Mouse (Mus musculus) R1 (cell line): ENCODE data around the gene Hspe1.
A peak's percentile ranks its signal among the peaks of the same experiment; 100 is the strongest.
"Not testable (repeated sequence)": the region's sequence is repeated elsewhere in the genome, so short reads cannot be mapped to it uniquely, and the experiment has no call there.

Source experiments
- DNase-seq: peaks from one replicate; pipeline ENCODE4 v3.0.0-alpha.2; 2018; ENCODE audit warnings: low read depth, low spot score

Hspe1 gene

DNA sequence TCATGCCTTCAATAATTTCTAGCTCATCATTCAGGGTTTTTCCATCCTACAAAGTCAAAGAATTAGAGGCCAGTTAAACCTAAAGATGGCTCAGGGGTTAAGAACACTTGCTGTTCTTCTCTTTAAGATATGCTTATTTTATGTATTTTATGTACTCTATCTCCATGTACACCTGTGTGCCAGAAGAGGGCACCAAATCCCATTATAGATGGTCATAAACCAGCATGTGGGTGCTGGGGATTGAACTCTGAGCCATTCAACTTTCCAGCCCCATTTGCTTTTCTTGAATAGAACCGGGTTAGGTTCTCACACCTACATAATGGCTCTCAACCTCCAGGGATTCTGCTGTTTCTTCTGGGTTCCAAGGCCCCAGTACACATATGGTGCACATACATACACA lies 5.8 kb upstream of the Hspe1 start:
- peak; percentile 77 for DNase-seq

DNA sequence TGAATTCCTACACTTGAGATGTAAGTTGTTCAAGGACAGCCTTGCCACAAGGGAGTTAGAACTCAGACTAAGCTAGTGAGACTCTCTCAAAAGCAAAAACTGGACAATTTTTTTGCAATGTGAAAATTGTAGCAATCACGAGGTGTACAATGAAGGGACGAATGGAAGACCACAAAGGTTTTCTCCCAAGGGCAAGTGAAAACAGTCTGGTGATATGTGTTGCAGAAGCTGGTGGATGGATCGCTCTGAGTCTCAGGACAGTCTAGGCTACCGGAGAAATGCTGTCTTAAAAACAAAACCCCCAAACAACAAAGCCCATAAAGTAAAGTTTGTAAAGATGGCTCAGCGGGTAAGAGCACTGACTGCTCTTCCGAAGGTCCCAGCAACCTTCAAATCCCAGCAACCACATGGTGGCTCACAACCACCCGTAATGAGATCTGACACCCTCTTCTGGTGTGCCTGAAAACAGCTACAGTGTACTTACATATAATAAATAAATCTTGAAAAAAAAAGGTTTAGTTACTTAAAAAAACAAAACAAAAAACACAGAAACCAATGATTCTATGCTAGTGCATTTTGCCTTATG lies 2.1 kb upstream of the Hspe1 start:
- DNase-seq, result no peak

DNA sequence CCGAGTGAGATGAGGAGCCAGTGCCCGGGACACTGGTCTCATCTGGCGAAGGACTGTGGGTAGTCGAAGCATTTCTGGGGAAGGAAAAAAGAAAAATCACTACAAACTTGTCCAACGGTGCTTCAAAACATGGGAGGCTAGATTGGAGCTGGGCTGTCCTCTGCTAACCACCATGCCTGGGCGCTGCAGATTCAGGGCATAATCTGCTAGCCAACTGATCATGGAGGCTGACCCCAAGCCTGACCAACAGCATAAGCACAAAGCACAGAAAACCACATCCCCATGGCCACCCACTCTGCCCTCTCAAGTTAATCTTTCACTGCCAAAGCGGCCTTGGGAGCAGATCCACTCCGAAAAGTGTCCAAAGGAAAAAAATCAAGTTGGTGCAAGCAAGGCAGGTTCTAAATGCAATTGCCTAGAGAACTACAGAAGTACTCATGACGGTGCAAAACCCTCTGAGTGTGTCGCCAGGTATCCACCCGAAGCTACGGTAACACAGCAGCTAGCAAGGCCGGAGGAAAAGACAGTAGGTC lies 998 bp upstream of the Hspe1 start:
- DNase-seq, result no peak

DNA sequence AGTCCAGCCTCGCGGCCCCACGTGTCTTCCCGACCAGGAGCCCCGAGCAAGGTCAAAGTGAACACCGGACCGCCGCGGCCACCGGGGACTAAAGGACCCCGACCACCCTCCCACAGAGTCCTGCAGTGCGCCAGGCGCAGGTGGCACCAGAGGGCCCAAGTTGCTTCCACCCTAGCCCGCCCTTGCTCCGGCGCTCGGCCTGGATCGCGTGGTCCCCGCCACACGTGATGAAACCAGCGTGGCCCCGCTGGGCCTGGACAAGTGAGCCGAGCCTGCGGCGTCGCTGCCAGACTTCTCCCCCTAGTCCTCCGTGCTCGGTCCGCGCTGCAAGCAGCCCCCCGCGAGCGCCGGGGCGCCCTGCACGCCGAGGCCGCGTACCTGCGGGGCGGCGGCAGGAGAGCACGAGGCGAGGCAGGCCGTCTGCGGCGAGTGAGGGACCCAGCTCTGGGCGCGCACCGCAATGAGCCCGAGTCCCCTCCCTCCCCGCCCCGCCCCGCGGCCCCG lies 479 bp upstream of the Hspe1 start:
- DNase-seq, result no peak

DNA sequence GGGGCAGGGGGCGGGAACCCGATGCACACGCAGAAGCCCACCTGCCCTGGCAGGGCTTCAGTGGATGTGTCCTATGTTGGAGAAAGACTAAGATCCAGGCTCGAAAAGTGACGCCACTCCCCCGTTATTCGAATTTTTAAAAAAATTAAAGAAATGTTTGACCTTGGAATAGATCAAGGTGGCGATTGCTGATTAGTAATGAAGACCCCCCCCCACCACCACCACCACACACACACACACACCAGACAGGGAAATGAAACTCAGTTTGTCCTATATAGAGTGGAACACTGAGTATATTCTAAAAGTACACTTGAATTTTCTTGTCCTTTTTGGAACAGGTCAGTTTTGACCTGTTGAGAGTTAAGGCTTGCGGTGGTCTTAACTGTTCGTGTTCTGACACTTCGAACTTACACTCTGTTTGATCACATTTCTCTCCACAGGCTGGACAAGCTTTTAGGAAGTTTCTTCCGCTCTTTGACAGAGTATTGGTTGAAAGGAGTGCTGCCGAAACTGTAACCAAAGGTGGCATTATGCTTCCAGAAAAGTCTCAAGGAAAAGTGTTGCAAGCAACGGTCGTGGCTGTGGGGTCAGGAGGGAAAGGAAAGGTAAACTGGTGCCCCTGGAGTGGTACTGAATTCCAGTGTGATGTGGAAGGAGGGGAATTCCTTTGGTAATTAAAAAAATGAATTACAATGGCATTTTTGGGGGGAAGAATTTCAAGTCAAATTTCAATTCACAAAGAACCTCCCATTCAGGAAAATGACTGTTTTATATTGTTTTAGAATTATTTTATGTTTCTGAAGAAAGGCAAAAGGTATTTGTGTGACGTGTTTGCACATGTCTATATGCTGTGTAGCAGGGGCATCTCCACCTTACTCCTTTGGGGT lies 922 bp downstream of the Hspe1 start:
- no peak for DNase-seq

DNA sequence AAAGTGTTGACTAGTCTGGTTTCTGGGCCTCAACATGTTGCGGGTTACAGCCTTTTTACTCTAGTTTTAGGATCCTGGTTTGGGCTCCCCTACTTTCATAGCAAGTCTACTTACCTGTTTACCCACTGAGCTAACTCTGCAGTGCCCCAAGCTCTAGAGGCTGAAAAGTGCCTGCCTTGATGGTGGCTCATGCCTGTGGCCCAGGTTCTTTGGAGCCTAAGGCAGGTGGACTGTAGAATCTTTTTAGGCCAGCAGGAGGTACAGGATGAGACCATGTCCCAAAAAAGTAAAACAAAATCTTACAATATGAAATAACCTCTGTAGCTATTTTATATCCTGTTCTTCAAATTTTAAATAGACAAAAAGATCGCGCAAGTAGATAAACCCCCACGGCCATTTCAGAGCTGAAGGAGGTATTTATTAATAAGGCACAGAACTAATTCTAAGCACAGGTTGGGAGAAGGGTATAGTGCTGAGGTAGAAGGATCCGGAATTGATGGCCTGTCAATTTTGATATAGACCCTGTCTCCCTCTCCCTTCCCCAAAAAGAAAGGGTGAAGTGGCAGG lies 1.6 kb downstream of the Hspe1 start:
- peak; percentile 47 for DNase-seq

DNA sequence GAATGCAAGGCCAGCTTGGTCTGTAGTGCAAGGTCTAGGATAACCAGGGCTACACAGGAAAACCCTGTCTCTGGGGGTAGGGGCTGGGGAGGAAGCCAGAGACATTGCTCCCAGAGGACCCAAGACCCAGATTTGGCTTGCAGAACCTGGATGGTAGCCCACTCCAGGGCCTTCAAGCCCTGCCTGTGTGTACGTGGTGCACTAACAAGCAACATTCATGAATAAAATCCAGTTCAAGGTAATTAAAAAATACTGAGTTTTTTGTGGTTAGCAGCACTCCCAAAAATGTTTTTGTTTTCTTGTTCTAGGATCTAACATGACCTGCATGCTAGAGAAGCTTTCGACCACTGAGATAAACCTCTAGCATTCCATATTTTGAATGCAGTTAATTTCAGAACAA lies 4.1 kb downstream of the Hspe1 start:
- no peak for DNase-seq

DNA sequence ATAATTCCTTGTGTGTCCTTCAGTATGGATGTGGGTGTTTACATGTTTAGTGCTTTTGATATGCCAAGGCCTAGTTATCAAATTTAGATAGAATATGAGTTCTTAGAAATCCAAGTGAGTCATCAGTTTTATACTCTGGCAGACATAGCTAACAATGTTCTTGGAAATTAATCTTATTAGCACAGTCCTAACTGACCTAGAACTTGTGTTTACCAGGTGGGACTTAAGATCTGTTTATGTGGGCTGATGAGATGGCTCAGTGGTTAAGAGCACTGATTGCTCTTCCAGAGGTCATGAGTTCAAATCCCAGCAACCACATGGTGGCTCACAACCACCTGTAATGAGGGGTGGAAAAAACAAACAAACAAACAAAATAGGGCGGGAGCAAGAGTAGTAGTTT lies 4.5 kb downstream of the Hspe1 start:
- DNase-seq, result no peak

DNA sequence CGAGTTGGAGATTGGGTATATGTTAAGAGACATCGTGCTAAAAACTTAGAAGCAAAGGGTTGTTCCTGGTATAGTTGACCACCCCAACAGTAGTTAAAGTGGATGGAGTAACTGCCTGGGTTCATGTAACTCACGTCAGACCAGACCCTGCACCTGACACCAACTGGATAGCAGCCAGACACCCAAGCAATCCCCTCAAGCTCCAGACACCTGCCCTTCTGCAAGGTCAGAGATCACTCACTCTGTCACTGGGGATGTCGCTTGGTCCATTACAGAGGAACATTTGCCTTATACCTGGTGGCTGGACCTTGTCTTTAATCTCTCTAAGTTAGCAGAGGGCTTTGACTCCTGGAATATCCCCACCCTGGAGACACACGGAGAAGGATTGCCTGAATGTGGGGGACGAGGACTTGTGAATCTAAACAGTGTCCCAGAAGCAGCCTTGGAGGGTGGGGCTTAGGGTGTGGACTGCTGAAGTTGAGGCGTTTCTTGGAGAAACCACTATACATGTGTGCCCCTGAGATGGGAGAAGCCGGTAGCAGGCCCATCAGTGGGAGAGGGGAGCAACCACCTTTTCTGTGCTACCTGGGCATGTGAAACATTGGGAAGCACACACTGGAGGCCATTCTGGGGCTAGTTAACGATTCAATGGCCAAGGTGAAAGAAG lies 19.1 kb downstream of the Hspe1 start:
- DNase-seq, result peak; percentile 75

DNA sequence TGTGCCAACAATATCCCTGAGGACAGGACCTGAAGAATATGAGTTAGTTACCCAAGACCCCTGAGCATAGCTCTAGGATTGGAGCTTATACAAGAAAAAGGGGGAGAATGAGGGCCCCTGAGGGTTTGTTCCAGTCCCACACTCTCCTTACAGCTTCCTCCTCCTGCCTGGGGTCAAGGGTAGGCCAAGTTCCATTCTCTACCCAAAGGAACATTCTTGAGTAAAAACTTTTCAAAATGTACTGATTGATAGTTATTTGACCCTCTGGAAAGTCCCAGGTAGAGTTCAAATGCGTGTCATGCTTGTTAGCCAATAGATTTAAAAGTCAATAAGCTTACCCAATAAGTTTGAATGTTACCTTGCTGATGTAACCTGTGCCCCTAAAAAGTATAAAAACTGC lies 19.7 kb downstream of the Hspe1 start:
- DNase-seq, result peak; percentile 80

DNA sequence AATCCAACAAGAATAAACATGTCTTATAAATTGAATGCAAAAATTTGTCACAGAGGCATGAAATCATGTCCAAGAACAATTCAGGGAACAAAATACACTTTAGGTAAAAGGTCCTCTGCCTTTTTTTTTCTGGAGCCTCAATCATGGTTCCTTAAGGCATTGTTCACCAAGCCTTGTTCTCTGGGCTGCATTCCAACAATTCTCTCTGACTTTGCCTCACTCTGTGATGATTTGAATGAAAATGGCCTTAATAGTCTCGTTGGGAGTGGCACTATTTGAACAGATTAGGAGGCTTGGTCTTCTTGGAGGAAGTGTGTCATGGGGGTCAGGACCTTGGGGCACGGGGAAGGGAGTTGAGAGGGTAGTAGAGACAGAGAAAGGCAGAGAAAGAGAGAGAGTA lies 20.5 kb downstream of the Hspe1 start:
- DNase-seq, result peak; percentile 100

DNA sequence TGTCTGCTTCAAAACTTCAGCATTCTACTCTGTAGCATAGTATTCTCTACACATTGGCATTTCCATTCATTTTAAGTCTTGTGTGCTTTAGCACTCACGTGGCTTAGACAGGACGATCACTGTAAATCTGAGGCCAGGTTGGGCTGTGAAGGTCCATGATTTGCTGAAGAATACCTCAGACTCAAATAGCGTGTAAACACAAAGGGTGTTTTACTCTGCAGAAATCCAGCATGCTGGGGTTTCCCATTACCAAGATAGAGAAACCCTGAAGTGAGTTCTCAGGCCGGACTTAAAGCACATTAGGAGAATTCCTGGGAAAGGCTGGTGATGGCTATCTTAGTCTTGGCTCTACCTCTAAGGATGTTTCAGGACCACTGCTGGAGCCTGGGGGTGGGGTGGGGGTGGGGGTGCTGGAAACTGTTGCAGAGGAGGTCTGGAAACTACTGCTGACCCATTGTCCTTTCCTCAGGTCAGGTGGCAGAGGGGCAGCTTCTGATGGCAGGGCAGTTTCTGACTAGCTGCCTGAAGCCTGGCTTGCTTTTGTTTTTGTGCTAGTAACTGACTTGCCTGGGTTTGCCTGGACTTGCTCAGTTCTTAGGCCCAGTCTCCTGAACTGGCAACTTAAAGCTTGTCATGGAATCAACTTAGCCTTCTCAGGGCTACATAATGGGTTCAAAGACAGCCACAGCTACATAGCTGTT lies 21.3 kb downstream of the Hspe1 start:
- peak; percentile 82 for DNase-seq

DNA sequence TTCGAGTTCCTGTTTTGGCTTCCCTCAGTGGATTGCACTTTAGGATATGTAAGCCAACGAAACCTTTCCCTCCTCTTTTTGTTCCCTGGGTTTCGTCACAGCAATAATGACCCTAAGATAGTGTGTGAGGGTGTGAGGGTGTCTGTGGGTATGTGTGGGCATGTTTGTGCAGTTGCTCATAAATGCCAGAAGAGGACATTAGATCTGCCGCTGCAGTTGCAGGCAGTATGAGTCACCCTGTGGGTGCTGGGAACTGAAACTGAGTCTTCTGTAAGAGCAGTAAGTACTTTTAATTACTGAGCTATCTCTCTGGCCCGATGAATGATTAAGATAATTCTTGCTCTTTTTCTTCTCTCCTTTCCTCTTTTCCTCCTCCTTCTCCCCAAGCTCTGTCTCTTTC lies 35.1 kb downstream of the Hspe1 start:
- DNase-seq, result no peak

DNA sequence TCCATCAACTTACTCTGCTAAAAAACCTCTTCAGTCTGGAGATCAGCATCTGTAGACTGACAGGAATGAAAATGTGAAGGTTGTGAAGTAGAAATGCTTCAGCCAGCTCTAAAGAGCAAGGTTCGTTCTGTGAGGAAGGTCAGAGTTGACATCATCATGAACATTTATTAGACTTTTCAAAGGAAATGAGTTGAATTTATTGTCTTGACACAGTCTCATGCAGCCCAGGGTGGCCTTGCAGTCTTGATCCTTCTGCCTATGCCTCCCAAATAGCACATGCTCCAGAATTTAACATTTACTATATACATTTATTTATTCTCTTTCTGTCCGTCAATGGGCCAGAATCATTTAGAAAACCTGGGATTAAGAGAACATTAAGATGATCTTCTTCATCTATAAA lies 35.6 kb downstream of the Hspe1 start:
- DNase-seq, result no peak

DNA sequence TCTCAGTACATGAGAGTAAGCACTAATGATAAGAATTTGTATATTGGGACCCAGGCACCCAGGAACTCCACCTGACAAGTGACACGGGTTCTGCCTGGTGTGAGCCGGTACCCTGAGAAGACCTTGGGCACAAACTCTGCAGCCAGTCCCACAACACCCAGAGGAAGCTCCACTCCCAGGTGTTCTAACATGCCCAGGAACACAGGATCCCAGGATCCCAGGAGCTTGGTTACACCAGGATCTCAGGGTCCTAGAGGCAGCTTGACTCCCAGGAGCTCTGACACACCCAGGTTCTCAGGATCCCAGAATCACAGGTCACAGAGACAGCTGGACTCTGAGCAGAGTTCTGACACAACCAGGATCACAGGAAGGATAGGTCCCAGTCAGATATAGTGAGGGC lies 36.2 kb downstream of the Hspe1 start:
- DNase-seq, result not testable (repeated sequence)

DNA sequence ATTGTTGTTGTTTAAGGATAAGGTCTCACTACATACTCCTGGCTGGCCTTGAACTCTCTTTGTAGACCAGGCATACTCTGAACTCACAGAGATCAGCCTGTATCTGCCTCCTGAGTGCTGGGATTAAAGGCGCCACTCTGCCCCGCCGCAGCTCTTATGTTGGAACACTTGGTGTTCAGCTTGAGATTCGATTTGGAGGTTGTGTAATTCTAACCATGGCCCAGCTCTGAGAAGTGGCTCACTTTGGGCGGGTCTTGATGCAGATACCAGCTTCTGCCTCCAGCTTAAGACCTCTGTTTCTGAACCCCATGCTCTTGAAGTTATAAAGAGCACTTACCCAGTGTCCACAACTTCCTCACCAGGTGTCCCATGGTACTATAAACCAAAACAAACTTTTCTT lies 41.8 kb downstream of the Hspe1 start:
- peak; percentile 32 for DNase-seq

DNA sequence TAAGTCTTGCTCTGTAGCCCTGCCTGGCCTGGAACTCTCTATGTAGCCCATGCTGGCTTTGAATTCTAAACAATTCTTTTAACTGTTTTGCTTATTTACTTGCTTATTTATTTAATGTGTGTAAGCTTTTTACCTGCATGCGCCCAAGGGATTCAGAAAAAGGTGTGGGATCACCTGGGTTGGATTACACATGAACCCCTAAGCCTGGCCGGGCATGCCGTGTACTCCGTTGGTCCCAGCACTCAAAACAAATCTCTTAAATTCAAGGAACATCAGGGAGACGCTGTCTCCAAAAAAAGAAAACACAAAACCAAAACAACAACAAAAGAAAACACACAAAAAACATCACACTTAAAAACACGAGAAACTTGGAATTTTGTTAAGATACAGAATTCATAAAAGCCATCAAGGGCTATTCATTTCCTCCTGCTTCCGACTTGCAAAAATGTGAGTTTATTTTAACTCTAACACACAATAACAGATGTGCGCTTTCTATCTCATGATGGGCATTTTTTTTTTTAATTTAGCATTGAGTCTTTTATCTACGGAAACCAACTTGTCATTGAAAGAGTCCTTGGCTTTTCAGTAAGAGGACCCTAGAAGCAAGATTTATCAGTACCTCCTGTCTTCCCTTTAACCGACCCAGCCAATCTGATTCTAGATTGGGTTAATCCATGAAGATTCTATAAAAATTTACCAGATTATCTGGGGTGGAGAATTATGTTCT lies 42.4 kb downstream of the Hspe1 start:
- DNase-seq, result no peak

DNA sequence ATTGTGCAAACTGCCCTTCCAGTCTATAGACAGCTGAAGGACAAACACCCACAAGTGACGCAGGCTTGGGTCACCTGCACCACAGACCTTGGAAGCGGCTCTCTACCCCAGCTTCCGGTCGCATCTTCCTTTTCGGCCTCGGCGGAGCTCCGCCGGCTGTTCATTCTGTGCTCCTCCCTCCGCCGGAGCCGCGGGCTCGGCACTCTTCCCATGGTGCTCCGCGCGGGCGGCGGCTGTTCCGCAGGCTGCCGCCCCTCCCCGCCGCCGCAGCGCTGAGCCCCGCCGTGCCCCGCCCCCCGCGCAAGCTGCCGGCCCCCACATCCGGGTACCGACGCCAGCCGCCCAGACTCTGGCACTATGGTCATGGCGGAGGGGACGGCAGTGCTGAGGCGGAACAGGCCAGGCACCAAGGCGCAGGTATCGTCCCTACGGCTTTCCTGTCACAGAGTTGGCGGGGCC lies 43.0 kb downstream of the Hspe1 start, which contains the start of gene Mob4:
TSS of gene Mob4 (plus strand) at position 289 of the 459 bp plus-strand sequence.
- peak; percentile 93 for DNase-seq

DNA sequence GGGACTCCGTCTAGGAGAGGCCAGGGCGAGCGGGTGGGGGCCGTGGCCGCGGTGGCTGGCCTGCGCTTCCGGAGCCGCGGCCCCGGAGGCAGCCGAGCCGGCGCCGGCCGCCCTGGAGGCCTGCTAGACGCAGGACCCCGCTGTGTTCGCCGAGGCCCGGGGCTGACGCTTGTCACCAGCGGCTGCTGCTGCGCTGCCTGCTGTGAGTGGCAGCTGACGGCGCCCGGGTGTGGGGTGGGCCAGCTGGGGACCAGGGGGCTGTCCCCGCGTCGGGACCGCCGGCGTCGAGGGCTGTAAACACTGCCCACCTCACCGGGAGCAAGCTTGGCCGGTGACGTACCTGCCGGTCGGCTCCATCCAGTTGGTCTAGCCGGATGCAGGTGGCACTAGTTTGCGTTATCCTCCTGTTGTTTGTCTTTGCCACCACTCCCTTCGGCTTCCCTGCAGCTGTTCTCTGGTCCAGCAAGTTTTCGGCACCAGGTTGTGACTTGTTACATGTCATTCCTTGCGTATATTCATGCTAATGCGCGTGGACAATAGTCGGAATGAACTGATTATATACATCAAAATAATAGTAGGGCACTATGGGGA lies 43.6 kb downstream of the Hspe1 start:
- peak; percentile 89 for DNase-seq

DNA sequence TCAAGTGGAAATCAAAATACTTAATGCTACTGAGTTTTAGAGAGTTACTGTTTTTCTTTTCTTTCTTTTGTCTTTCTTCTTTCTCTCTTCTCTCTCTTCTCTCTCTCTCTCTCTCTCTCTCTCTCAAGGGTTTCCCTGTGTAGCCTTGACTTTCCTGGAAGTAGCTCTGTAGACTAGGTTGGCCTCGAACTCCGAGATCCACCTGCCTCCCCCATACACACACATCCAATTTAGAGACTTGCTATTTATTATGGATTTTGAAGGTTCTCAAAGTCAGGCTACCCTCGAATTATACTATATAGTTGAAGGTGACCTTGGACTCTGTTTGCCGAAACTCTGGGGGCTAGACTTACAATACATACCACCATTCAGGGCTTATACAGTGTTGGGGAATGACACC lies 44.4 kb downstream of the Hspe1 start:
- DNase-seq, result no peak
